Mouse (Mus musculus) ES-Bruce4 (cell line): ENCODE data around the gene Syce1.

ENCODE experiments used
- CTCF ChIP-seq: IDR thresholded peaks from one replicate; pipeline ENCODE4 v1.8.1; 2011; ENCODE audit warnings: low read depth, low read length
- POLR2A ChIP-seq: IDR thresholded peaks from one replicate; pipeline ENCODE4 v1.8.1; 2011; ENCODE audit warnings: low read length; ENCODE audit not compliant: insufficient read depth

- TF ChIP-seq CTCF, result no peak
- no peak for TF ChIP-seq POLR2A
Measured at GRCm38 (mm10) chr7:140820173-140820572, 32.5 kb upstream of the Syce1 start.
